Mouse (Mus musculus) adipose tissue, adult 10 weeks (tissue): ENCODE data around the gene Stam. TPM values are rescaled to one million over a fixed set of nuclear protein-coding genes. Genes with fewer than 3 reads are reported as not detected.

Source experiments
- polyA plus RNA-seq: library from polyadenylated mRNA; stranded (reverse); fragments of 350-450 nt; fragmentation: Illumina TruSeq; extraction: RNeasy Lipid Tissue Mini Kit (QIAGEN cat#74804); gene quantifications from one replicate; pipeline ENCODE4 v1.2.3, GENCODE M21; 2014; ENCODE audit warnings: low read depth, low replicate concordance

Gene Stam
- 23.9 TPM for polyA plus RNA-seq

GRCm38 (mm10) chr2:14073362-14074220, at the start of gene Stam:
Stam (plus strand) TSS chr2:14074098.

GRCm38 (mm10) chr2:14055566-14056331, 18.1 kb upstream of the Stam start, which contains the start of gene Hacd1:
Hacd1 (minus strand) TSS chr2:14056135.

GRCm38 (mm10) chr2:14174334-14174733, 100.4 kb downstream of the Stam start, which contains the start of gene Tmem236:
Tmem236 (plus strand) TSS chr2:14174523.

Other genes with a start within 250 kb of the Stam start
- gene Hacd1, start 18.0 kb upstream of the Stam start, polyA plus RNA-seq: 20.4 TPM
- gene Tmem236, start 100.4 kb downstream of the Stam start, polyA plus RNA-seq: 0.07 TPM
- 30.7 TPM for gene Mrc1, start 155.3 kb downstream of the Stam start, polyA plus RNA-seq